Mouse (Mus musculus) heart, embryonic 16.5 days (tissue): Measurements from ENCODE around the gene Cfap126. TPM values are rescaled to one million over a fixed set of nuclear protein-coding genes. Genes with fewer than 3 reads are reported as not detected.
"Not testable (repeated sequence)": the region's sequence is repeated elsewhere in the genome, so short reads cannot be mapped to it uniquely, and the experiment has no call there.

ENCODE experiments used
- ATAC-seq: fragments of 200-750 bp; cut with Nextera tagmentation; replicated peaks from 2 replicates; pipeline ENCODE4 v1.8.0; 2017; ENCODE audit warnings: moderate number of reproducible peaks; ENCODE audit not compliant: insufficient read depth, low FRiP score; ENCODE audit errors: extremely low read depth
- H3K27ac ChIP-seq: fragments of 300-500 bp; sonication (generic); 2 replicates; pipeline ENCODE4 v1.5.1; 2014; ENCODE audit warnings: mild to moderate bottlenecking, low read length, control low read depth, moderate library complexity
- H3K27me3 ChIP-seq: fragments of 300-500 bp; sonication (generic); 2 replicates; pipeline ENCODE4 v1.6.1; 2014; ENCODE audit warnings: low read length, mixed read lengths; ENCODE audit not compliant: control insufficient read depth, insufficient read depth
- H3K36me3 ChIP-seq: fragments of 300-500 bp; sonication (generic); 2 replicates; pipeline ENCODE4 v1.6.1; 2014; ENCODE audit not compliant: control insufficient read depth, insufficient read depth
- H3K4me1 ChIP-seq: fragments of 300-500 bp; sonication (generic); 2 replicates; pipeline ENCODE4 v1.6.1; 2014; ENCODE audit warnings: low read length, mixed read lengths; ENCODE audit not compliant: control insufficient read depth, insufficient read depth
- H3K4me2 ChIP-seq: fragments of 300-500 bp; sonication (generic); 2 replicates; pipeline ENCODE4 v1.6.1; 2014; ENCODE audit warnings: low read depth, mild to moderate bottlenecking, control low read depth, low read length
- H3K4me3 ChIP-seq: fragments of 300-500 bp; sonication (generic); 2 replicates; pipeline ENCODE4 v1.5.1; 2014; ENCODE audit warnings: mild to moderate bottlenecking, control low read depth, low read length
- H3K9ac ChIP-seq: fragments of 300-500 bp; sonication (generic); 2 replicates; pipeline ENCODE4 v1.6.1; 2014; ENCODE audit warnings: low read length, control low read depth
- H3K9me3 ChIP-seq: fragments of 300-500 bp; sonication (generic); replicated peaks from 2 replicates; pipeline ENCODE4 v1.6.1; 2016; ENCODE audit warnings: low read length; ENCODE audit not compliant: control insufficient read depth
- WGBS: fragments of 180-500 bp; shearing (Covaris S2); extraction: QIAGEN DNeasy Blood & Tissue Kit; methylation state at CpG from one replicate; pipeline ENCODE4 v1.1.7; 2014; 5-methylcytosine and 5-hydroxymethylcytosine counted together
- polyA plus RNA-seq: library from polyadenylated mRNA; unstranded; fragments of >200 nt; fragmentation: Nextera tagmentation; extraction: Ambion mirVana; gene quantifications from 2 replicates; pipeline ENCODE4 v1.2.1, GENCODE M21; 2015

Cfap126 gene
- polyA plus RNA-seq, 1 experiment from 2014 or later: 2.9 TPM

DNA sequence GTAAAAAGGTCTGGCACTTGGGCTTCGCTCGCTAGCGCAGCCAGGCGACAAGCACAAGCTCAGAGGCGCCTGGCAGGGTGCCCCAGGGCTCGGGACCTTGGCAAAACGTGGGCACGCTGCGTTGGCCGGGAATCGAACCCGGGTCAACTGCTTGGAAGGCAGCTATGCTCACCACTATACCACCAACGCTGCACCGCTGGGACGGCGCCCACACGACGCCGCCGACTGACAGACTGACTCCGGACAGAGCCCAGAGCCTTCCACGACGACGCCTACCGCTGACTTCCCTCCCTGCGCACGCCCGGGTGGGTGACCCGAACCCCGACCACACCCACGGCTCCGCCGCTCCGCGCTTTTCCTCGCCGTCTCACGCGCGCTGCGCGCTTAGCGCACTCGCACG is 41.5 kb upstream of the Cfap126 start:
- H3K4me3 ChIP-seq, H3K9me3 ChIP-seq, H3K4me2 ChIP-seq, H3K36me3 ChIP-seq, H3K4me1 ChIP-seq, H3K9ac ChIP-seq, H3K27ac ChIP-seq: not testable (repeated sequence)
- WGBS: no CpG with 5 or more reads among the region's 45 CpGs
- H3K27me3 ChIP-seq: peaks cover 24% of the 10 kb centered on the region
- ATAC-seq: peak; percentile 39

DNA sequence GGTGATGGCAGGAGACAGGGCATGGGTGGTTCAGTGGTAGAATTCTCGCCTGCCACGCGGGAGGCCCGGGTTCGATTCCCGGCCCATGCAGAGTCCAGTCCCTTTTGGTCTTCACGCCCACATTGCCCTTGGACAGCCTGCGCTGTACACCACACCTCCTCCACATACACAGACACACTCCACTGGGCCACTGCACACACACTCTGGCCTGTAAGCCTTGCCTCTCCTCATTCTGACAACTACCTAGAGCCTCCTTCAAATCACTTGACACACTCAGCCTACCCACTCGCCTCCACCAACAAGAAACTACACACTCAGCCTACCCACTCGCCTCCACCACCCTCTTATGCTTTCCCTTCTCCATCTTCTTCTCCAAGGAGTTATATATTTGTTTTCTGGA is 39.4 kb upstream of the Cfap126 start:
- not testable (repeated sequence) for H3K4me2 ChIP-seq, H3K36me3 ChIP-seq, H3K27ac ChIP-seq, H3K4me1 ChIP-seq, H3K9me3 ChIP-seq, H3K9ac ChIP-seq, H3K4me3 ChIP-seq
- 19% methylated on average over 4 of the region's 10 CpGs for WGBS
- ATAC-seq: 0 out of 2 replicates have a peak, but pooled peaks have one; percentile 7
- H3K27me3 ChIP-seq: peaks cover 26% of the 10 kb centered on the region

DNA sequence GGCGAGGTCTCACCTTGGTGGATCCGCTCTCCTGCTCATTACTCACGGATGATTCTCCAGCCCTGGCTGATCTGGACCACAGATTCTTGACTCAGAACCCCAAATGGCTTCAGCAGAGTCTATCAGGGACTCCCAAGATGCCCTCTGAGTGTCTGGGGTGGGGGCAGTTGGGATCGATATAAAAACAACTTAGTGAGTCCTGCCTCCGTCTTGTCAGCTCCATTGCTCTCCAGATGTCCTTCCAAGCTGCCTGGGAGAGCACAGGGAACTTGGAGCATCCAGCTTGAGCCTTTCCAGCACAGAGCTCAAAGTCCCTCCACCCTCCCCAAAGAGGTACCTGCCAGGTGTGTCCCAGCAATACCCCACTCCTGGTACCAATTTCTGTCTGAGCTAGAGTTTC is 37.5 kb upstream of the Cfap126 start:
- H3K9me3 ChIP-seq, H3K36me3 ChIP-seq, H3K9ac ChIP-seq, H3K27ac ChIP-seq, H3K4me2 ChIP-seq, H3K4me3 ChIP-seq, H3K4me1 ChIP-seq, ATAC-seq: not testable (repeated sequence)
- peaks cover 16% of the 10 kb centered on the region for H3K27me3 ChIP-seq
- 80% methylated on average over 4 of the region's 5 CpGs for WGBS

DNA sequence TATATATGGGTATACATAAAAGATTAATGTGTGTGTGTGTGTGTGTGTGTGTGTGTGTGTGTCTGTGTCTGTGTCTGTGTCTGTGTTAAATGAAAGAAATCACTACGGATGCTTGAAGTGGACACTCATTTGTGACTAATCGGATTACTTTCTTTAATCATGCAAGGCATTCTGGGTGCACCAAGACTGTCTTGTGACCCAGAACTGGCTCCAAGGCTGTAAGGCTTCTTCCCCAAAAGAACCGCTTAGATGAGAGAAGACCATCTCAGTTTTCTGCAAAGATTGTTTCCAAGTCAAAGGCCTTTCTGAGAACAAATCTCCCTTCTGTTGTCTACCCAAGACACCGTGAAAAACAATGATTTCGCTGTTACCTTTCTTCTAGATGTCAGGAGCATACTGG is 36.5 kb upstream of the Cfap126 start:
- not testable (repeated sequence) for H3K4me1 ChIP-seq, H3K9ac ChIP-seq, H3K36me3 ChIP-seq, ATAC-seq, H3K9me3 ChIP-seq, H3K4me3 ChIP-seq, H3K27ac ChIP-seq, H3K4me2 ChIP-seq
- H3K27me3 ChIP-seq: peaks cover 20% of the 10 kb centered on the region
- WGBS: 41% methylated on average over 5 of the region's 5 CpGs

DNA sequence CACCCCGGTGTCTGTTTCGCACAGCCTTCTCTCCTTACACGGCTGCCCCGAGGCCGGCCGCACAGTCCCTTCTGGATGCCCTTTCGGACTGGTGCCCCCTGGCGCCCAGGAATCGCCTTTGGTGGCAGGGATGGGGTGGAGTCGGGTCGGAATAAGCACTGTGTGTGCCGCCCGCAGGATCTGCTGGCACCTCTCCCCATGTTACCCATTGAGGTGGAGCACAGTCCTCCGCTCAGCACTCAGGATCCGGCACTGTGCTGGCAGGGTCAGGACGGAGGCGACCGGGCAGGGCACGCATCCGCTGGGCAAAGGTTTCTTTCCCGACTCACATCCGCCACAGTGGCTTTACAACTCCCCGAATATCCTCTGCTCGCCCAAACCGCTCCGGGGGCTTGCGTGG is 35.8 kb upstream of the Cfap126 start:
- peak overlapping the region; percentile 36; the same call in 1 of the 2 replicates for H3K4me2 ChIP-seq
- H3K27ac ChIP-seq, H3K36me3 ChIP-seq, H3K9ac ChIP-seq, H3K4me1 ChIP-seq, H3K9me3 ChIP-seq: not testable (repeated sequence)
- H3K4me3 ChIP-seq: 0 out of 2 replicates have a peak overlapping the region, but pooled peaks have one; percentile 14
- H3K27me3 ChIP-seq: peaks cover 20% of the 10 kb centered on the region
- ATAC-seq: peak; percentile 5
- WGBS: 2% methylated on average over 15 of the region's 27 CpGs

DNA sequence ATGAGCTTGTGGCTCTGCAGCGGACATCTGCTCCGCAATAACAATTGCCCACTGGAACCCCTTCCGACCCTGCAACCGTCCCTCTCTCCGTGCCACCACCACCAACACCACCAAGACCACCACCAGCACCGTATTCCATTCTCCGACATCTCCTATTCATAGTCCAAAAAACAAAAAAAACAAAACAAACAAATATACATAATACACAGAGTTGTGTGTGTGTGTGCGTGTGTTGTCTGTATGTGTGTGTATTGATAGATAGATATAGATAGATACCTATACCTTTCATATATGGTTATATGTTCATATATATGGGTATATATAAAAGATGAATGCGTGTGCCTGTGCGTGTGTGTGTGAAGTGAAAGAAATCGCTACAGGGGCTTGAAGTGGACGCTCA is 35.3 kb upstream of the Cfap126 start:
- 25% methylated on average over 11 of the region's 12 CpGs for WGBS
- not testable (repeated sequence) for H3K9me3 ChIP-seq, H3K4me1 ChIP-seq, H3K27ac ChIP-seq, H3K9ac ChIP-seq, H3K36me3 ChIP-seq, ATAC-seq
- Histone ChIP-seq H3K4me2 (peak overlapping the region; percentile 54; the same call in 1 of the 2 replicates), H3K4me3 (peak overlapping the region; percentile 23; the same call in 1 of the 2 replicates), H3K27me3 (peaks cover 20% of the 10 kb centered on the region)

DNA sequence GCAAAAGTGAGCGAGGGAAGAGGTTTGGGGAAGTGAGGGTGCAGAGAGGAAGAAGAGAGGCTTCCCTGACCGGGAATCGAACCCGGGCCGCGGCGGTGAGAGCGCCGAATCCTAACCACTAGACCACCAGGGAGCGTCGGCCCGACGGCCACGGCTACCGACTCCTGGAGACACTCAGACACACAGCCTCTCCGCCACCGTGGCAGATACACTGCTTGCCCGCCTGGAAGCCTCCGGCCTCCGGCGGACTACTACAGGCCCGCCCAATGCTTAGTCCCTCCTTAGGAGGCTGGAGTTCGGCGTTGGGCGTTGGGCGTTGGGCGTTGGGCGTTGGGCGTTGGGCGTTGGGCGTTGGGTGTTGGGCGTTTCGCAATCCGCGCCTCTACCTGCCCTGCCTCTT is 34.4 kb upstream of the Cfap126 start:
- peaks cover 13% of the 10 kb centered on the region for H3K27me3 ChIP-seq
- not testable (repeated sequence) for H3K4me3 ChIP-seq, H3K36me3 ChIP-seq, H3K27ac ChIP-seq, H3K9me3 ChIP-seq, H3K9ac ChIP-seq, H3K4me1 ChIP-seq, H3K4me2 ChIP-seq
- ATAC-seq: peak; percentile 29
- 0% methylated on average over 1 of the region's 35 CpGs for WGBS

DNA sequence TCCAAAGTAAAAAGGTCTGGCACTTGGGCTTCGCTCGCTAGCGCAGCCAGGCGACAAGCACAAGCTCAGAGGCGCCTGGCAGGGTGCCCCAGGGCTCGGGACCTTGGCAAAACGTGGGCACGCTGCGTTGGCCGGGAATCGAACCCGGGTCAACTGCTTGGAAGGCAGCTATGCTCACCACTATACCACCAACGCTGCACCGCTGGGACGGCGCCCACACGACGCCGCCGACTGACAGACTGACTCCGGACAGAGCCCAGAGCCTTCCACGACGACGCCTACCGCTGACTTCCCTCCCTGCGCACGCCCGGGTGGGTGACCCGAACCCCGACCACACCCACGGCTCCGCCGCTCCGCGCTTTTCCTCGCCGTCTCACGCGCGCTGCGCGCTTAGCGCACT is 33.9 kb upstream of the Cfap126 start:
- not testable (repeated sequence) for H3K4me1 ChIP-seq, H3K27ac ChIP-seq, H3K9ac ChIP-seq, H3K9me3 ChIP-seq, H3K4me3 ChIP-seq, H3K4me2 ChIP-seq, H3K36me3 ChIP-seq
- no CpG with 5 or more reads among the region's 43 CpGs for WGBS
- ATAC-seq: peak; percentile 28
- H3K27me3 ChIP-seq: peaks cover 12% of the 10 kb centered on the region

DNA sequence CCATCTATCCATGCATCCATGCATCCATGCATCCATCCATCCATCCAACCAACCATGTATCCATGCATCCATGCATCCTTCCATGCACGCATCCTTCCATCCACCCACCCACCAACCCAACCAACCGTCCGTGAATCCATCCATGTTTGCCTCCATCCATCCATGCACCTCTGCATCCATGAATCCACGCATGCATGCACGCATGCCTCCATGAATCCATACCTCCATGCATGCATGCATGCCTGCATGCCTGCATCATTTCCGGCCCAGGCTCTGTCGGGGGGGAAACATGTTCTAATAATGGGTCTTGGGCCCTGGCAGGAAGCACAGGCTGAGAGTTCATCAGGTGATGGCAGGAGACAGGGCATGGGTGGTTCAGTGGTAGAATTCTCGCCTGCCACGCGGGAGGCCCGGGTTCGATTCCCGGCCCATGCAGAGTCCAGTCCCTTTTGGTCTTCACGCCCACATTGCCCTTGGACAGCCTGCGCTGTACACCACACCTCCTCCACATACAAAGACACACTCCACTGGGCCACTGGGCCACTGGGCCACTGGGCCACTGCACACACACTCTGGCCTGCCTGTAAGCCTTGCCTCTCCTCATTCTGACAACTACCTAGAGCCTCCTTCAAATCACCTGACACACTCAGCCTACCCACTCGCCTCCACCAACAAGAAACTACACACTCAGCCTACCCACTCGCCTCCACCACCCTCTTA is 32.0 kb upstream of the Cfap126 start:
- not testable (repeated sequence) for H3K9me3 ChIP-seq, H3K9ac ChIP-seq, H3K27ac ChIP-seq, H3K36me3 ChIP-seq, H3K4me3 ChIP-seq, H3K4me2 ChIP-seq, H3K4me1 ChIP-seq
- H3K27me3 ChIP-seq: peaks cover 17% of the 10 kb centered on the region
- ATAC-seq: peak; percentile 20; the same call in 1 of the 2 replicates
- 42% methylated on average over 9 of the region's 17 CpGs for WGBS
